Mouse (Mus musculus): ENCODE data around the gene Hspa14.

DNA sequence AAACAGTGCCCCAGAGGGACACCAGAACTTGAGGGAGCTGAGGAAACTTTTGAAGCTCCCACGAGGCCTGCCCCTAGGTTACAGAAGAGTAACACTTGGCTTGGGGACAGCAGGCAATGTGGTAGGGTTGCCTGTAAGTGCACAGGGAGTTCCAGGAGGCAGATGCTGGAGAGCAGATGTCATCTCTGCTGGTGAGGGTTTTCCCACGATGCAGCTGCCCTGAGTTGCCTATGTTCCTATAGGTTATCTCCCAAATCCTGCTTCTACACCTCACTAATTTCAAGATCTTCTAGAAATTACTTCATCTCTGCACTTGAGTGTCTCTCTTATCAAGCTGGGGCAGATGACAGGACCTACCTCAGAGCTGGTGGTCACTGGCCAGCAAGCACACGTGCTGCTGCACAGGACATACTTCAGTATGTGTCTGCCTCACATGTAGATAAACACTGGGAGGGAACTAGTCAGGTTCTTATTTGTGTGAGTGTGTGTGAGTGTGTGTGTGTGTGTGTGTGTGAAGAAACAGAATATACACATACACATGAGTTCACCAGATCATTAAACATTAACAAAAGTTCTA, 18.7 kb downstream of the Hspa14 start:
- TF ChIP-seq POLR2A (IDR thresholded peaks at IDR 0.05; ENCODE audit: borderline replicate concordance, extremely low read depth, insufficient read depth, insufficient read length, poor library complexity, severe bottlenecking): no peak
- TF ChIP-seq CTCF (IDR thresholded peaks at IDR 0.05; ENCODE audit: borderline replicate concordance, extremely low read depth, insufficient read depth, insufficient read length): no peak

Data from brain, embryonic 14.5 days (tissue).